Mouse (Mus musculus): Measurements from ENCODE around the gene Hist1h3c. TPM values are rescaled to one million over a fixed set of nuclear protein-coding genes. Genes with fewer than 3 reads are reported as not detected.
"Not testable (repeated sequence)": the region's sequence is repeated elsewhere in the genome, so short reads cannot be mapped to it uniquely, and the experiment has no call there.

The Hist1h3c gene
- polyA plus RNA-seq (2021) = 0.73 TPM

DNA sequence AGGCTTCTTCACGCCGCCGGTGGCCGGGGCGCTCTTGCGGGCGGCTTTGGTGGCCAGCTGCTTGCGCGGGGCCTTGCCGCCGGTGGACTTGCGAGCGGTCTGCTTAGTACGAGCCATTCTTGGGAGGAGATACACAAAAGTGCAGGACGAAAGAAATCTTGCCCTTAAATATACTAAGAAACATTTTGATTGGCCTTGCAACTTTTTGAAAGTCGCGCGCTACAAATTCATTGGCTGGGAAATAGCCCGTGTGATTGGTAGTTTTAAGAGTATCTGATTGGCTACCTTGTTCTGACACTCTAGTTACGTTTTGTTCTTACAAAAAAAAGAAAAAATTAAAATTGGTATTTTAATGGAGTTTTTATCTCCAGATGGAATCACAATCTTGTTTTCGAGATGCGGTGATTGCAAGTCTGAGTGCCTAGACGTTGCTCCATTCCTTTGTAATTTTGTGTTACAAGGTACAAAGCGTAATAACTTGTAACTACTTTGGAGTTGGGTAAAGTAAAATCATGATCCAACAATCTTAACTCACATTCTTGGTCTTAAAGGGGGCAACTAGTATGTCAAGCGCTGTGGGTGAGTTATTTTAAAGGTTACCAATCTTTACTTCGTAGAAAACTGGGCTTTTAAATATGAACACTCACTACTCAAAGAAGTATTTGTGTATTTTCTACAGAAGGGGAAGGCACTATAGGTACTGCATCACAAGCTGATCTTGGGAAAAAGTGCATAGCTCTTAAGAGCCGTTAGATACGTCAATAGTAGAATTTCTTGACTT, at the start of gene Hist1h3c:
Gene Hist1h3c, minus strand, starts transcription at position 222 of the 781 bp plus-strand sequence.
- no peaks in the 10 kb centered on the region for H3K27me3 ChIP-seq
- in situ Hi-C loops (cut with MboI; ENCODE audit: low pct_unique_long_range_greater_than_20kb) = loop anchor here (10.0 to 25.0 kb wide), 2 partner anchors 308 to 1711 kb away; partner anchors contain the start of genes Hist1h2ah and Hist1h2bk
- ChIA-PET CTCF (interaction anchor here (15.1 kb wide), 1 partner anchor 46 kb away, joined by 137 read pairs; the partner anchor contains the start of gene Hist1h4c), POLR2A (no interaction called here)
- TF ChIP-seq CTCF (IDR thresholded peaks at IDR 0.05) = no peak
- DNase-seq (ENCODE audit: low read depth, low spot score) = no peak
- no peak for ATAC-seq

DNA sequence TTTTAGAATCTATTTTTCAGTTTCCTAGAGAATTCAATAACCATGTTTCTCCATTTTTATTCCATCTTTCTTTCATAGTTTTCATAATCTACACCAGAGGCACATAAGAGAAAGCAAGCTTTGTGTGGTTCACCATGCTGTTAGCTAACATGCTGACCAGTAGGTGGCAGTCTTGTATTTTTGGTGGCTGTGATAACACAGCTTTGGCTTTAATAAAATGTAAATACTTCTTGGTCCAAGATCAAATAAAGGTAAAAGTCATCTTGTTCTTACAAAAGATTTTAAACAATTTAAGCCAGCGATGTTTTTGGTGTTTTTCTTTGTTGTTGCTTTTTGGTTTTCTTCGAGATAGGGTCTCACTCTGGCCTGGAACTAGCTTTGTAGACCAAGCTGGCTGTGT, 47.1 kb upstream of the Hist1h3c start:
- ChIA-PET POLR2A (no interaction called here), CTCF (interaction anchor here (0.8 to 1.4 kb wide), 8 partner anchors 11 to 516 kb away, joined by 3 to 4 read pairs (median 3); no protein-coding TSS in a partner anchor)
- DNase-seq (ENCODE audit: low read depth, low spot score) = peak; percentile 10
- TF ChIP-seq CTCF (IDR thresholded peaks at IDR 0.05) = peak; percentile 78
- ATAC-seq = no peak
- in situ Hi-C loops (cut with MboI; ENCODE audit: low pct_unique_long_range_greater_than_20kb) = loop anchor here (10.0 kb wide), 1 partner anchor 522 kb away; no protein-coding TSS in a partner anchor
- H3K27me3 ChIP-seq = peaks cover 12% of the 10 kb centered on the region

DNA sequence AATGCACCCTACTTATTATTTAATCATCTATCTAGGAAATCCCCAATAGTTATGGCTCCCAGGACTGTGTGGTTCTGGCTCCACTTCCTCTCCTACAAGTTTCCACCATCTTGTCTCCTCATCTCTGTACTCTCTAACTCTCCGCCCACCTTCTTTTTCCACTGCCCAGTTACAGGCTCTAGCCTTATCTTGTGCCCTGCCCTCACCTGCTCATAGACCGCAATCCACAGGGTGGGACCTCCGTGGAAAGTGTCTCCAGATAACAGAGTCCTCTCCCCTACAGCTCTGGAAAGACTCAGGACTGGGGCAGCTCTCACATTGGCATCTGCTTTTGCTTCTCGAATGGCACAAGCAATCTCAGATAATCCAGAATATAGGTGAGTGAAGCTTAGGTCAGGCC, 33.6 kb upstream of the Hist1h3c start:
- ChIA-PET POLR2A (no interaction called here), CTCF (no interaction called here)
- DNase-seq (ENCODE audit: low read depth, low spot score) (no peak), ATAC-seq (no peak)
- TF ChIP-seq CTCF (IDR thresholded peaks at IDR 0.05) = no peak
- peaks cover 10% of the 10 kb centered on the region for H3K27me3 ChIP-seq
- in situ Hi-C loops (cut with MboI; ENCODE audit: low pct_unique_long_range_greater_than_20kb) = no loop called here

DNA sequence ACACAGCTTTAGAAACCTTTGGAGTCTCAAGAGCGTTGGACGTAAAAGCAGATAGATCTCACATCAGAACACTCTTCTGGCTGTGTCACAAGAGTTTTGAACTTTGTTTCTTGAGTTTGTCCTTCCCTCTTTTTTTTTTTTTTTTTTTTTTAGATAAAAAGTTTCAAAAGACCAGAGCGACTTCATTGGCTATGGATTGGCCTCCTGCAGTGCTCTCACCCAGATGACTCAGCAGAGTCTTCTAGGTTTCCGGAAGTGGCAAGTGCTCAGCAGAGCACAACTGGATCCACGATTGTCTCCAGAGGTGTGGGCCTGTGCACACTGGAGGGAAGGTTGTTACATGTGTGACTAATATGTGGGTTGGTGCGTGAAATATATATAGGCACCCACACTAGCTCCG, 32.9 kb upstream of the Hist1h3c start:
- POLR2A ChIA-PET = no interaction called here
- H3K27me3 ChIP-seq = peaks cover 10% of the 10 kb centered on the region
- DNase-seq (ENCODE audit: low read depth, low spot score) (no peak), ATAC-seq (no peak)
- CTCF ChIA-PET = interaction anchor here (1.0 kb wide), 1 partner anchor 148 kb away, joined by 3 read pairs; no protein-coding TSS in a partner anchor
- in situ Hi-C loops (cut with MboI; ENCODE audit: low pct_unique_long_range_greater_than_20kb) = no loop called here
- TF ChIP-seq CTCF (IDR thresholded peaks at IDR 0.05) = no peak

DNA sequence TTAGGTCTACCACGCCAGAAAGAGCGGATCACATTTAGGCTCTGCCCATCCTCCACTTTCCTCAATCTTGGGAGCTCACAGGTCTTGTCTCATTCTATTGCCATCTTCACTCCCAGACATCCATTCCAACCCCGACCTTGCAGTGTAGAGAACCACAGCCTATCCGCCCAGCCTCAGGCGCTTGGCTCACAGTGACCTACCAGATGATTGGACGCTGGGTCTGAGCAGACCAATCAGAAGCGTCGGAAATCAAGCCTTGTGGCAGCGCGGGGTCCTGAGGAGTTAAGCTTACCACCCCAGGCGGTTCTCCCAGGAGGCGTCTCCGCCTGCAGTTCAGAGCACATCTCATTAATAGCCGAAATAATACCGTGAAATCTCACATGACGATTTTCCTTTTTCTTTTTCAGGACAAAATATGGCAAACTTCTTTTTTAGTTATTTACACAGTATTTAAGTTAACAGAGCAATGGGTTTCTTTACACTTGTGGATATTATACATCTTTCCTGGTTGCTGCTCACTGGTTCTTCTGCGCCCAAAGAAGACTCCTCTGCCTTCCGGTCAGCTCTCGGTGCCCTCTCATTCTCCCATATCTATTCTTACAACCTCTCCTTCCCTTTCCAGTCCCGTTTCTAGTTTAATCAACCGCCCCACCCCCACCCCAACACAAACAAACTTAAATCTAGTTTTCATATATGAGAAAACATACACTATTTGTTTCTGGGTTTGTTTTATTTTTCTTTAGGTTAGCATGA, 27.3 kb upstream of the Hist1h3c start:
- in situ Hi-C loops (cut with MboI; ENCODE audit: low pct_unique_long_range_greater_than_20kb) = loop anchor here (25.0 kb wide), 1 partner anchor 1985 kb away; the partner anchor contains the start of genes Hist1h1b, Hist1h2an, Hist1h2bp and Hist1h3i
- ChIA-PET POLR2A (interaction anchor here (1.4 kb wide), 1 partner anchor 9 kb away, joined by 4 read pairs; the partner anchor contains the start of gene Hist1h1a), CTCF (no interaction called here)
- H3K27me3 ChIP-seq = no peaks in the 10 kb centered on the region
- no peak for TF ChIP-seq CTCF (IDR thresholded peaks at IDR 0.05)
- no peak for DNase-seq (ENCODE audit: low read depth, low spot score)
- no peak for ATAC-seq

DNA sequence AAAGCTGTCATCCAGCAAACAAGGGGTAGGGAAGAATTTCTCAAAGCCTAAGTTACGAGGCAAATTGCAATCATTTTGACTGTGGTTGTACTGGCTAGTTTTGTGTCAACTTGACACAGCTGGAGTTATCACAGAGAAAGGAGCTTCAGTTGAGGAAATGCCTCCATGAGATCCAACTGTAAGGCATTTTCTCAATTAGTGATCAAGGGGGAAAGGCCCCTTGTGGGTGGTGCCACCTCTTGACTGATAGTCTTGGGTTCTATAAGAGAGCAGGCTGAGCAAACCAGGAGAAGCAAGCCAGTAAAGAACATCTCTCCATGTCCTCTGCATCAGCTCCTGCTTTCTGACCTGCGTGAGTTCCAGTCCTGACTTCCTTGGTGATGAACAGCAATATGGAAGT, 24.2 kb upstream of the Hist1h3c start, which contains the start of gene Trim38:
Gene Trim38, plus strand, starts transcription at position 301 of the 400 bp plus-strand sequence.
- H3K27me3 ChIP-seq; DNase-seq (ENCODE audit: low read depth, low spot score); ATAC-seq; POLR2A ChIA-PET; CTCF ChIA-PET: not testable (repeated sequence)
- in situ Hi-C loops (cut with MboI; ENCODE audit: low pct_unique_long_range_greater_than_20kb) = loop anchor here (25.0 kb wide), 1 partner anchor 1982 kb away; the partner anchor contains the start of genes Hist1h1b, Hist1h2an, Hist1h2bp and Hist1h3i

DNA sequence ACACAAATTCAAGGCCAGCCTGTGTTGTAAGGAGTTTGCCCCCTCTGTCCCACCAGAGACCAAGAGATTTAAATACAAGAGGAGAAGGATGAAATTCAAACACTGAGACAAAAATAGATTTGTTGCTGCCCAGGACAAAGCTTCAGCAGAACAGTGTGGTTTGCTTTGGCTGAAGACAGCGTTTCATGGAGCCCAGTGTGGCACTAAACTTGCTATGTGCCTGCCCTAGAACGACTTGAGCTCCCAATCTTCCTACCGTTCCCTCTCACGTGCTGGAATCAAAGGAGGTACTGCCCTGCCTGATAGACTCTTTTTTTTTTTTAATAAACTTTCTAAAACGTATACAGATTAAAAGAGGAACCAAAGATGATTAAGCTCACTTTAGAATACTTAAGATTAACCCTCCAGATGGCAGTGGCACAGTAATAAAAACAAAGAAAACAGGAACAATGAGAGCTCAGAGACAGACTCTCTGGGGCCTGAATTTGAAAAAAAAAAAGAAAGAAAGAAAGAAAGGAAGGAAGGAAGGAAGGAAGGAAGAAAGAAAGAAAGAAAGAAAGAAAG, 23.5 kb upstream of the Hist1h3c start:
- no peak for DNase-seq (ENCODE audit: low read depth, low spot score)
- H3K27me3 ChIP-seq = no peaks in the 10 kb centered on the region
- ChIA-PET POLR2A (interaction anchor here (0.9 kb wide), 1 partner anchor 187 kb away, joined by 3 read pairs; no protein-coding TSS in a partner anchor), CTCF (interaction anchor here (0.7 kb wide), 1 partner anchor 1763 kb away, joined by 3 read pairs; no protein-coding TSS in a partner anchor)
- in situ Hi-C loops (cut with MboI; ENCODE audit: low pct_unique_long_range_greater_than_20kb) = loop anchor here (25.0 kb wide), 1 partner anchor 1982 kb away; the partner anchor contains the start of genes Hist1h1b, Hist1h2an, Hist1h2bp and Hist1h3i
- TF ChIP-seq CTCF (IDR thresholded peaks at IDR 0.05) = no peak
- ATAC-seq = no peak

DNA sequence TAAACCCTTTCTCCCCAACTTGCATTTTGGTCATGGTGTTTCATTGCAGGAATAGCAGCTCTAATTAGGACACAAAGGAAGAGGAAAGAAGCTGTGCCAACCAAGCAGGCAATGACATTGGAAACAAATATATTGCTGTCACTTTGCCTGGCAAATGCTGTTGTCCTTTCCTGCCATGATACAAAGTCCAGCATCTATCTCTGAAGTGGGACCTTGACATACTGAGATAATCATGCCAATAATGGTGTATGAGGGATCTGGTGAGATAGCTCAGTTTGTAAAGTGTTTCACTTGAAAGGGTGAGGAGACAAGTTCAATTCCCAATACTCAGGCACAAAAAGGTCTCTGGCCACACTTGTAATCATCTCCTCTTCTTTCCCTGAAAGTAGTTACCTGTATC, 21.4 kb upstream of the Hist1h3c start:
- DNase-seq (ENCODE audit: low read depth, low spot score) (no peak), ATAC-seq (no peak)
- CTCF ChIA-PET = no interaction called here
- no peak for TF ChIP-seq CTCF (IDR thresholded peaks at IDR 0.05)
- H3K27me3 ChIP-seq = no peaks in the 10 kb centered on the region
- POLR2A ChIA-PET = no interaction called here
- in situ Hi-C loops (cut with MboI; ENCODE audit: low pct_unique_long_range_greater_than_20kb) = loop anchor here (25.0 kb wide), 1 partner anchor 1979 kb away; the partner anchor contains the start of genes Hist1h1b, Hist1h2an, Hist1h2bp and Hist1h3i

DNA sequence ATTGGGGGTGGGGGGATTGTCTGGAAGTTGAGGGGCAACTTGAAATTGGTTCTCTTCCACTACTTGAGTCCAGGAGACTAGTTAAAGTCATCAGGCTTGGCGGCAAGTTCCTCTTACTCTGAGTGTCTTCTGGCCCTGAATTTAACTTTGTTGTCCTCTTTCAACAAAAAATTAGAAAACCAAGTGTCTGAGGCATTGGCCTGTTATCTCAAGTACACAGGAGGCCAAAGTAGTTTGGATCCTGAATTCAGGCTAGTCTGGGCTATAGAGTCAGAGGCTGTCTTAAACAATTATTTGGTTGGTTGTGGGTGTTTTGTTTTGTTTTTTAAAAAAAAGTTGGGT, 19.7 kb upstream of the Hist1h3c start:
- ChIA-PET POLR2A (no interaction called here), CTCF (no interaction called here)
- no peaks in the 10 kb centered on the region for H3K27me3 ChIP-seq
- no peak for DNase-seq (ENCODE audit: low read depth, low spot score)
- ATAC-seq = no peak
- no peak for TF ChIP-seq CTCF (IDR thresholded peaks at IDR 0.05)
- in situ Hi-C loops (cut with MboI; ENCODE audit: low pct_unique_long_range_greater_than_20kb) = loop anchor here (25.0 kb wide), 1 partner anchor 1978 kb away; the partner anchor contains the start of genes Hist1h1b, Hist1h2an, Hist1h2bp and Hist1h3i

Data from Patski (cell line).